9 mouse cellular contexts compared by ENCODE assay signal in genomic region chr12:87413179-87413790, GRCm38 (mm10). TPM values are rescaled to one million over a fixed set of nuclear protein-coding genes. Genes with fewer than 3 reads are reported as not detected.
DNase-seq lines count a peak whose midpoint lies in the region; ATAC-seq lines count a peak whose summit lies in the region.
"Had no signal": no experiment of that assay in that cellular context is flagged by ENCODE, and none has a peak within 500 bp of the region (broad histone marks: within the 10 kb centered on the region; RNA-seq: fewer than 3 reads in every experiment).

No protein-coding gene starts in this region.

- no peaks in the 10 kb centered on the region for H3K9me3 ChIP-seq in midbrain, embryonic 10.5 days (replicated peaks)
- H3K9me3 ChIP-seq: limb, embryonic 12.5 days had no signal

- H3K27ac ChIP-seq in midbrain, embryonic 10.5 days (replicated peaks) = no peak overlapping the region
- H3K27ac ChIP-seq: limb, embryonic 12.5 days had no signal

- DNase-seq in T-cell, adult 2 months (ENCODE audit: low spot score) = peak; percentile 41
- peak; percentile 55 for DNase-seq in cerebellum, adult 9-10 months
- peak; percentile 55 to 69 for DNase-seq in frontal cortex, postnatal 25 days (ENCODE audit: low spot score in 2 of 2)
- peak; percentile 27 to 76 for DNase-seq in left cerebral cortex, postnatal 10 days (ENCODE audit: extremely low spot score in 1 of 2, low spot score in 2 of 2)
- peak; percentile 72 for DNase-seq in midbrain, embryonic 10.5 days (ENCODE audit: low spot score)
- peak; percentile 65 to 80 for DNase-seq in right cerebral cortex, postnatal 10 days (ENCODE audit: low spot score in 2 of 2)
- peak; percentile 43 to 79 for DNase-seq in urinary bladder, postnatal 4 days (ENCODE audit: low spot score in 2 of 2)

- 24% methylated on average over 4 of the region's 4 CpGs for WGBS in midbrain, embryonic 10.5 days

- peaks cover 1% of the 10 kb centered on the region for H3K4me1 ChIP-seq in midbrain, embryonic 10.5 days

- no peak overlapping the region for H3K4me3 ChIP-seq in midbrain, embryonic 10.5 days
- H3K4me3 ChIP-seq: limb, embryonic 12.5 days had no signal

- intact Hi-C loops in left cerebral cortex, postnatal 10 days (cut with DNase I) = no loop called here

- no peaks in the 10 kb centered on the region for H3K27me3 ChIP-seq in midbrain, embryonic 10.5 days (ENCODE audit: low read depth, poor library complexity, severe bottlenecking)
- H3K27me3 ChIP-seq: limb, embryonic 12.5 days had no signal

- ATAC-seq in inflammation-experienced regulatory T-cells, adult 6 months = peak; percentile 57

- H3K36me3 ChIP-seq in midbrain, embryonic 10.5 days = no peaks in the 10 kb centered on the region
- H3K36me3 ChIP-seq: limb, embryonic 12.5 days had no signal

RNA-seq across cellular contexts. Expression of gene Sptlc2, which starts 25.1 kb away (rescaled TPM):
- 10 to 100 TPM; 69.9 to 85.2 (median 72.4) TPM for polyA plus RNA-seq in inflammation-experienced regulatory T-cells, adult 6 months (2017; shearing (Covaris generic))
- total RNA-seq in left cerebral cortex, postnatal 10 days (2021) = 10 to 100 TPM; 61.4 to 64.8 TPM
- polyA plus RNA-seq in midbrain, embryonic 10.5 days (2016; fragmentation: Nextera tagmentation; extraction: Ambion mirVana) = 50.9 and 57.6 TPM in 2 replicates

RNA-seq across cellular contexts. Expression of gene Slirp, which starts 30.4 kb away (rescaled TPM):
- 100 to 1,000 TPM in 2 of 3 experiments, 10 to 100 TPM in 1; 83.7 to 126 (median 118) TPM for polyA plus RNA-seq in inflammation-experienced regulatory T-cells, adult 6 months (2017; shearing (Covaris generic))
- 10 to 100 TPM; 89.7 to 95.3 TPM for total RNA-seq in left cerebral cortex, postnatal 10 days (2021)
- polyA plus RNA-seq in midbrain, embryonic 10.5 days (2016; fragmentation: Nextera tagmentation; extraction: Ambion mirVana) = 283 and 318 TPM in 2 replicates

RNA-seq across cellular contexts. Expression of gene Alkbh1, which starts 30.5 kb away (rescaled TPM):
- polyA plus RNA-seq in inflammation-experienced regulatory T-cells, adult 6 months (2017; shearing (Covaris generic)) = 10 to 100 TPM; 44.0 to 72.1 (median 63.5) TPM
- total RNA-seq in left cerebral cortex, postnatal 10 days (2021) = 10 to 100 TPM; 19.3 to 19.6 TPM
- 59.6 and 64.2 TPM in 2 replicates for polyA plus RNA-seq in midbrain, embryonic 10.5 days (2016; fragmentation: Nextera tagmentation; extraction: Ambion mirVana)

RNA-seq across cellular contexts. Expression of gene Snw1, which starts 58.8 kb away (rescaled TPM):
- 100 to 1,000 TPM; 207 to 236 (median 223) TPM for polyA plus RNA-seq in inflammation-experienced regulatory T-cells, adult 6 months (2017; shearing (Covaris generic))
- total RNA-seq in left cerebral cortex, postnatal 10 days (2021) = 10 to 100 TPM; 44.9 to 48.5 TPM
- 159 and 161 TPM in 2 replicates for polyA plus RNA-seq in midbrain, embryonic 10.5 days (2016; fragmentation: Nextera tagmentation; extraction: Ambion mirVana)
